Mouse (Mus musculus): Measurements from ENCODE around the gene Hyal1. TPM values are rescaled to one million over a fixed set of nuclear protein-coding genes. Genes with fewer than 3 reads are reported as not detected.
A peak's percentile ranks its signal among the peaks of the same experiment; 100 is the strongest.

Gene Hyal1
- polyA plus RNA-seq, 1 experiment, result 4.7 TPM

DNA sequence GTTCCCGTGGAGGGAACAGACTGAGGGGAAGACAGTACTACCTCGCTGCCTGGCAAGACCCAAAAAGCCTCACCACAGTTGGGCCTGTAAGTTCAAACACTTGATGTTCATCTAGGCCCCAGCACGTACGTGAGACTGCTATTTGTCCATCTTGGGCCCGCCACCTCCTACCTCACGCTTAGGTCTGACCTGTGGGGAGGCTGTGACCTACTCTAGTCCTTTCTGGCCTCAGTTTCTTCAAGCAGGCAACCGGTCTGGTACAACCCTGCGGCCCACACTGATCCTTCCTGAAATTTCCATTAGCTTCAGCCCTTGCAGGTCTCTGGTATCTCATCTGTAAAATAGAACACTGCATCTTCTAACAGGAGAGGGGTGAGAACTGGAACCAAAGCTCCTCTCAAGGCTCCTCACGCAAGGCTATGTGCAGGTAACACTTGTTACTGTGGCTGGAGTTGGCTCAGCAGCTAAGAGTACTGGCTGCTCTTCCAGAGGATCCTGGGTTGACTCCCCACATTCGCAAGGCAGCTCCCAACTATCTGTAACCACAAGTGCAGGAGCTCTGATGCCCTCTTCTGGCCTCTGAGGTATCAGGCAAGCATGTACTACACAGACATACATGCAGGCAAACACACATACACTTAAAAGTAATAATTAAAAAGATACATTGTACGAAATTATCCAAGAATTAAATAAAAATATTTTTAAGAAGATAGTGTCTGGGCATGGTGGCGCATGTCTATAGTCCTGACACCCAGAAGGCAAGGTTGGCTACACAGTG, 48.8 kb downstream of the Hyal1 start:
- no peak overlapping the region; the same call in 1 of the 2 replicates for H3K4me3 ChIP-seq (ENCODE audit: insufficient read depth, low read length)
- H3K27ac ChIP-seq (ENCODE audit: insufficient read depth, low read depth, low read length), result peak overlapping the region; percentile 50
- TF ChIP-seq CTCF (IDR thresholded peaks at IDR 0.05; ENCODE audit: low read depth, low read length), result no peak
- H3K4me1 ChIP-seq (ENCODE audit: control insufficient read depth, insufficient read depth, low read length), result peaks cover 58% of the 10 kb centered on the region

DNA sequence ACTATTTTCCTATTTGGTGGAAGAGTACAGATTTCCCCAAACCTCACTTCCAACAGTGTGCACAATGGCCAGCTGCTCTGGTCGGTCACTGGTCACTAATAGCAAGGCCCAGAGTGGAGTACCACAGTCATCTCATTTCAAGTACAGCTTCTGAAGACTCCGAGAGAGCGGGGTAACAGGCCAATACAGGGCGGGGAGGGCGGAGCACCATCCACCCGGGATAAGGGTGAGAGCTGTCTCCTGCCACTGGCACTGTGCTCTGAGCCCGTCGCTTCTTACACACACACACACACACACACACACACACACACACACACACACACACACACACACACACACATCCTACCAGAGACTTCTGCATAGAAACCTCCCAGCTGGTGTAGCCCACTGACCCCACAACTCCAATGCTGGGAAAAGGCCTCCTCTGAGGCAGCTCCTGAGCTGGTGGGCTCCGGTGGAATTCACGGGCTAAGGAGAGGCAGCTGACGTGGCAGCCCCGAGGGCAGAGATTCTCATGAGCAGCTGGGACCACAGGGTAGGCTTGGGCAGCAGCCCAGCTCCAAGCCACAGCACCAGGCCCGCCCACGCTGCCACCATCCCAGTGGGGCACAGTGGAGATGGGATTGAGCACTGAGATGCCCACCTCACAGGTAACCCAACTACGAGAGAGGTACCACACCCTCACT, 49.6 kb downstream of the Hyal1 start:
- Histone ChIP-seq H3K4me3 (ENCODE audit: insufficient read depth, low read length) (no peak overlapping the region), H3K27ac (ENCODE audit: insufficient read depth, low read depth, low read length) (no peak overlapping the region), H3K4me1 (ENCODE audit: control insufficient read depth, insufficient read depth, low read length) (peaks cover 65% of the 10 kb centered on the region)
- no peak for TF ChIP-seq POLR2A (IDR thresholded peaks at IDR 0.05; ENCODE audit: borderline replicate concordance, low read depth, low read length)
- TF ChIP-seq CTCF (IDR thresholded peaks at IDR 0.05; ENCODE audit: low read depth, low read length), result no peak

DNA sequence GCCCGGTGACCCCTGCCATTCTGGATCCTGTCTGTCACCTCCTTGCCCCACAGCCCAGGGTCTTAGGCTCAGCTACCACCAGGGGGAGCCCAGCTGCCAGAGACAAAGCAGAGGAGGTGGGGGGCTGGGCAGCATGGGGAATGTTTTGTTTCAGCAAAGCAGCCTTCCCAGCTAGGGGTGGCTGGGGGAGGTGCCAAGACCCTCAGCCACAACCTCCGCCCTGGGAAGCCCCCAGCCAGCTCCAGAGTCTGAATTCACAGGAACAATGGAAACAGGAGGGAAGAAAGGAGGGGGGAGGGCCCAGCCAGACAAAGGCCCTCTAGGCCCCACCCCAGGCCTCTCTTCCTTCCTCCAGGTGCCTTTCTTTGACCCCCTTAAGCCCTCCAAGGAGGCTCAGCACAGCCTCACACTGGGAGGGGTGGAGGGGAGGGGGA, 50.1 kb downstream of the Hyal1 start:
- peaks cover 71% of the 10 kb centered on the region for H3K4me1 ChIP-seq (ENCODE audit: control insufficient read depth, insufficient read depth, low read length)
- peak overlapping the region; percentile 13; the same call in 1 of the 2 replicates for H3K27ac ChIP-seq (ENCODE audit: insufficient read depth, low read depth, low read length)
- H3K4me3 ChIP-seq (ENCODE audit: insufficient read depth, low read length), result no peak overlapping the region
- no peak for TF ChIP-seq POLR2A (IDR thresholded peaks at IDR 0.05; ENCODE audit: borderline replicate concordance, low read depth, low read length)
- peak; percentile 53 for TF ChIP-seq CTCF (IDR thresholded peaks at IDR 0.05; ENCODE audit: low read depth, low read length)

DNA sequence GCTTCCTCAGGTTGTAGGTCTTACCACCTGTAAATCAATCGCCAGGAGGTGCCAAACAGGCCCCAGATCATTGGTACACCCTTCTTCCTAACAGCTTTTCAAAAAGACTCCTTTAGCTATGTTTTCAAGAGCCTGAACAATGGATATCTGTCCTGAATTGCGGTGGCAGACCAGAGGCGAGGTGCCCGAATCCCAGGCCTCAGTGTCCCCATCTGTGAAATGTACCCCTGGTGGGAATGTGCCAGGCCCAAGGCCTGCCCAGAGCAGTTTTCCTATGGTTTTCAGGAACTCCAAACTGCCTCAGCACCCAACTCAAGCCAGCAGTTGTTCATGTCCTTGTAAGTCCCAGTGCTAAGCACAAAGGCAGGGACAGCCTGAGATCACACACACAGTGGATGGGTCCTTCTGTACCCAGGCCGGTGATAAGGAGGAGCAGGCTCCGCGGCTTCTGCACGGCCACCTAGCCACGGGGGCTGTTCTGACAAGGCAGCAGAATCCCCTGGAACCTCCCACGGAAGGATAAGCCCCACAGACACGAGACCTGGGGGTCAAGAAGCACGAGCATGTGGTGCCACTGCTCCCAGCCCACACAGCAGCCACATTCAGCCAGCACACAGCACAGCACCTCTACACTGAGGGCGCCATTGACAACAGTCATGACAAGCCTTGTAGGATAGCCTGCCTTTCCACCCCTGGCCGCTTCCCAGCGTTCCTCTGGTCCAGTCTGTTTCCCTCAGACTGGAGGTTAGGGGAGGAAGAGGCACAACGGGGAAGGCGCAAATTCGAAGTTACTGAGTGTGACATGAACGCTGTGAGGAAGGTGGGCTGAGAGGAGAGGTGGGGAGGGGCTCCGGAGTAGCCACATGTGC, 50.9 kb downstream of the Hyal1 start:
- TF ChIP-seq POLR2A (IDR thresholded peaks at IDR 0.05; ENCODE audit: borderline replicate concordance, low read depth, low read length), result no peak
- TF ChIP-seq CTCF (IDR thresholded peaks at IDR 0.05; ENCODE audit: low read depth, low read length), result no peak
- H3K4me3 ChIP-seq (ENCODE audit: insufficient read depth, low read length), result no peak overlapping the region
- peaks cover 78% of the 10 kb centered on the region for H3K4me1 ChIP-seq (ENCODE audit: control insufficient read depth, insufficient read depth, low read length)
- no peak overlapping the region for H3K27ac ChIP-seq (ENCODE audit: insufficient read depth, low read depth, low read length)

DNA sequence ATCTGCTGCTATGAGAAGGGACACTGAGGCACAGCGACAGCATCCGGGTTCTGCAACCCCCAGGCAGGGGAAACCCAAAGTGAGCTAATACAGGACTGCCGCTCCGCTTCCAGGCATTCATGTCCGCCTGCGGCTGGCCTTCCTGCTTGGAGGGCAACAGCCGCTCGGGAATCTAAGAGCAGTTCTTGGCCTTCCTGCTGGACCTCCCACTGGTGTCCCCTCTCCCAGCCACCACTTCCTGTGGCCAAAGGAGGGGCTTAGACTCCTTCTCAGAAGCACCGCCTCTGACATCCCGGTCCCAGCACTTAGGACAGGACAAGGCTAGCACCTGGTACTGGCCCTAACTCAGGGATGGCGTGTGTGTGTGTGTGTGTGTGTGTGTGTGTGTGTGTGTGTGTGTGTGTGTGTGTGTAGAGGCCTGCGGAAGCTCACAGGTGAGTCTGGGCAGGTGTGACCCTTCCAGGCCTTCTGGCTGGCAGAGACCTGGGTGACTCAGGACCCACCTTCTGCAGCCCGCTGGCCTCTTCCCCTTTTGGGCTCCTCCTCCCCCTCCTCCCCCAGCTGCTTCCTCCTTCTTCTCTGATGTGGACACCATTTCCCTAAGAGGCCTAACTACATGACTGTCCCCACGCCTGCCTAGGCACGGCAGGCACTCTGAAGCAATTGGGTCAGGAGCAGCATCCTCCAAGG, 52.1 kb downstream of the Hyal1 start:
- Histone ChIP-seq H3K27ac (ENCODE audit: insufficient read depth, low read depth, low read length) (peak overlapping the region; percentile 91), H3K4me3 (ENCODE audit: insufficient read depth, low read length) (peak overlapping the region; percentile 55)

DNA sequence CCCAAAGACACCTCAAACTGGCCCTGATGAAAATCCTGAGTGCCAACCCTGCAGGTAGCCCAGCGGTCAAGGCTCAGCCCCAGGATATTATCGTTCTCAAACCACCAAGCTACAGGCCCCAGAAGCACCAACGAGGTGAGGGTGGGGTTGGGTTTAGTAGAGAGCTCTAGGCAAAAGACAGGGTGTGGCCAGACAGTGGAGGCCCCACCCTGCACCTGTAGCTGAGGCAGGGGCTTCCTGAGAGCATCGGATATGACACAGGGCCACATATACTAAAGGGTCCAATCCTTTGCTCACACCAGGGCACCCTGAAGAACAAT, 52.6 kb downstream of the Hyal1 start:
- Histone ChIP-seq H3K4me3 (ENCODE audit: insufficient read depth, low read length) (peak overlapping the region; percentile 55), H3K27ac (ENCODE audit: insufficient read depth, low read depth, low read length) (peak overlapping the region; percentile 91), H3K4me1 (ENCODE audit: control insufficient read depth, insufficient read depth, low read length) (peaks cover 68% of the 10 kb centered on the region)
- TF ChIP-seq POLR2A (IDR thresholded peaks at IDR 0.05; ENCODE audit: borderline replicate concordance, low read depth, low read length) (no peak), CTCF (IDR thresholded peaks at IDR 0.05; ENCODE audit: low read depth, low read length) (no peak)

More for the DNA sequence above, 52.1 kb downstream of the Hyal1 start:
- H3K4me1 ChIP-seq (ENCODE audit: control insufficient read depth, insufficient read depth, low read length), result peaks cover 73% of the 10 kb centered on the region
- TF ChIP-seq POLR2A (IDR thresholded peaks at IDR 0.05; ENCODE audit: borderline replicate concordance, low read depth, low read length), result no peak
- TF ChIP-seq CTCF (IDR thresholded peaks at IDR 0.05; ENCODE audit: low read depth, low read length), result no peak

DNA sequence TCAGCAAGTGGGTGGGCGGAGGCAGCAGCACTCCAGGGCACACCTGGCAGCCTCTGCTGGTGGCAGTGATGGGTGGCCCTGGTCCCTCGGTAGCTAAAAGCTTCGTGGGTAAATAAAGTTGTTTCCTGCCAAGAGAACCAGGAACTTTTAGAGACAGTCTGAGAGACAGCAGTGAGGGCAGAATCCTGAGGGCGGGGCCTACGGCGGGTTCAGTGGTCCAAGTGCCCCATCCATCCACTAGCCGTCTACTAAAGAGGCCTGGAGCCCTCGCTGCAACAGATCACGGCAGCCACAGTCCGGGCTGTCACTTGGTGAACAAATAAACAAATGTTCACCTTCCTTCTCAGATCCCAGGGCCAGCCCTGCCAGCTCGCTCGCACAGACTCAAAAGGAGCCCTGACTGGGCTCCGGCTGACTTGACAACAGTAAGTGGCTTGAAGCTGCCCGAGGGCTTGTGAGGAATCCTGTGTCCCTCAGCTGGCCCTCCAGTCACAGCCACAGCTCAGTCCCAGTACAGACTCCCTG, 53.2 kb downstream of the Hyal1 start:
- Histone ChIP-seq H3K4me3 (ENCODE audit: insufficient read depth, low read length) (peak overlapping the region; percentile 55), H3K4me1 (ENCODE audit: control insufficient read depth, insufficient read depth, low read length) (peaks cover 64% of the 10 kb centered on the region)
- TF ChIP-seq CTCF (IDR thresholded peaks at IDR 0.05; ENCODE audit: low read depth, low read length) (no peak), POLR2A (IDR thresholded peaks at IDR 0.05; ENCODE audit: borderline replicate concordance, low read depth, low read length) (no peak)

DNA sequence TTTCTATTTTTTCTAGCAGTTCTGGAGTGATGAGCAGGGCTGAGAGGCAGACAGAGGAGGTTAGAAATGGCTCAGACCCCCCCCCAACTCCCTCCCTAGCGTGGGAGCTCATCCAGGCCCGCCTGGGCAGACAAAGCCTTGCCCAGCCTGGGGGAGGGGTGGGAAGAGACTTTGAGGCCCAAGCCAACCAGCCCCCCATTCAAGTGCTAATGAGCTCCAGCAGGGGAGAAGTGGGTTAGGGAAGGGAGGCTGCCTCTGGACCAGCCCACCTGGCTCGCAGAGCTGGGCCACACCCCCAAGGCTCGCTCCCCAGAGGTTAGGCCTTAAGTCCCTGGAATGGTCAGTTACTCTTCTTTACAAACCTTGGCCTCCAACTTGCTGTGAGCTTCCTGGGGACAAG, 53.8 kb downstream of the Hyal1 start:
- no peak overlapping the region for H3K27ac ChIP-seq (ENCODE audit: insufficient read depth, low read depth, low read length)
- TF ChIP-seq CTCF (IDR thresholded peaks at IDR 0.05; ENCODE audit: low read depth, low read length) (no peak), POLR2A (IDR thresholded peaks at IDR 0.05; ENCODE audit: borderline replicate concordance, low read depth, low read length) (no peak)
- no peak overlapping the region for H3K4me3 ChIP-seq (ENCODE audit: insufficient read depth, low read length)
- H3K4me1 ChIP-seq (ENCODE audit: control insufficient read depth, insufficient read depth, low read length), result peaks cover 58% of the 10 kb centered on the region

More for the DNA sequence above, 53.2 kb downstream of the Hyal1 start:
- H3K27ac ChIP-seq (ENCODE audit: insufficient read depth, low read depth, low read length), result peak overlapping the region; percentile 91

Other genes starting within 250 kb of the Hyal1 start
- 14.1 and 15.3 TPM in 2 replicates for gene Hemk1, start 238.6 kb upstream of the Hyal1 start, polyA plus RNA-seq (2012; ENCODE audit: insufficient read depth, insufficient read length, missing spikeins)
- not detected in 2 replicates for gene 6430571L13Rik, start 236.3 kb upstream of the Hyal1 start, polyA plus RNA-seq (2012; ENCODE audit: insufficient read depth, insufficient read length, missing spikeins)
- gene Cacna2d2, start 177.3 kb upstream of the Hyal1 start, polyA plus RNA-seq (2012; ENCODE audit: insufficient read depth, insufficient read length, missing spikeins), result not detected in 2 replicates
- 19.0 and 20.9 TPM in 2 replicates for gene Tmem115, start 43.0 kb upstream of the Hyal1 start, polyA plus RNA-seq (2012; ENCODE audit: insufficient read depth, insufficient read length, missing spikeins)
- gene Cyb561d2, start 34.7 kb upstream of the Hyal1 start, polyA plus RNA-seq (2012; ENCODE audit: insufficient read depth, insufficient read length, missing spikeins), result 18.9 and 30.6 TPM in 2 replicates
- 19.9 and 22.5 TPM in 2 replicates for gene Nprl2, start 34.7 kb upstream of the Hyal1 start, polyA plus RNA-seq (2012; ENCODE audit: insufficient read depth, insufficient read length, missing spikeins)
- 0.66 TPM in 1 of 2 replicates, not detected in the other for gene Zmynd10, start 29.6 kb upstream of the Hyal1 start, polyA plus RNA-seq (2012; ENCODE audit: insufficient read depth, insufficient read length, missing spikeins)
- gene Rassf1, start 25.4 kb upstream of the Hyal1 start, polyA plus RNA-seq (2012; ENCODE audit: insufficient read depth, insufficient read length, missing spikeins), result 45.1 and 46.2 TPM in 2 replicates
- gene Tusc2, start 13.7 kb upstream of the Hyal1 start, polyA plus RNA-seq (2012; ENCODE audit: insufficient read depth, insufficient read length, missing spikeins), result 23.0 and 23.6 TPM in 2 replicates
- gene Hyal2, start 9.0 kb upstream of the Hyal1 start, polyA plus RNA-seq (2012; ENCODE audit: insufficient read depth, insufficient read length, missing spikeins), result 8.8 and 10.3 TPM in 2 replicates
- gene Naa80, start 2.0 kb downstream of the Hyal1 start, polyA plus RNA-seq (2012; ENCODE audit: insufficient read depth, insufficient read length, missing spikeins), result 16.9 and 21.1 TPM in 2 replicates
- 0.29 and 0.59 TPM in 2 replicates for gene Hyal3, start 3.9 kb downstream of the Hyal1 start, polyA plus RNA-seq (2012; ENCODE audit: insufficient read depth, insufficient read length, missing spikeins)
- gene Ifrd2, start 10.7 kb downstream of the Hyal1 start, polyA plus RNA-seq (2012; ENCODE audit: insufficient read depth, insufficient read length, missing spikeins), result 8.2 and 8.6 TPM in 2 replicates
- not detected in 2 replicates for gene Sema3b, start 32.3 kb downstream of the Hyal1 start, polyA plus RNA-seq (2012; ENCODE audit: insufficient read depth, insufficient read length, missing spikeins)
- gene Gnai2, start 58.4 kb downstream of the Hyal1 start, polyA plus RNA-seq (2012; ENCODE audit: insufficient read depth, insufficient read length, missing spikeins), result 994 and 1,017 TPM in 2 replicates
- gene Slc38a3, start 92.6 kb downstream of the Hyal1 start, polyA plus RNA-seq (2012; ENCODE audit: insufficient read depth, insufficient read length, missing spikeins), result not detected in 2 replicates
- gene Gnat1, start 102.8 kb downstream of the Hyal1 start, polyA plus RNA-seq (2012; ENCODE audit: insufficient read depth, insufficient read length, missing spikeins), result not detected in 2 replicates
- gene Sema3f, start 133.5 kb downstream of the Hyal1 start, polyA plus RNA-seq (2012; ENCODE audit: insufficient read depth, insufficient read length, missing spikeins), result not detected in 2 replicates
- gene Rbm5, start 194.1 kb downstream of the Hyal1 start, polyA plus RNA-seq (2012; ENCODE audit: insufficient read depth, insufficient read length, missing spikeins), result 177 and 178 TPM in 2 replicates